Mouse (Mus musculus) c-Kit-negative CD71-positive TER-119-positive erythroid progenitor cells, embryonic 14.5 days (primary cell): Measurements from ENCODE around the gene Snx9.

Source experiments
- DNase-seq: peaks from one replicate; pipeline ENCODE4 v3.0.0-alpha.2; 2013; ENCODE audit warnings: low read depth, low spot score

The Snx9 gene

DNA sequence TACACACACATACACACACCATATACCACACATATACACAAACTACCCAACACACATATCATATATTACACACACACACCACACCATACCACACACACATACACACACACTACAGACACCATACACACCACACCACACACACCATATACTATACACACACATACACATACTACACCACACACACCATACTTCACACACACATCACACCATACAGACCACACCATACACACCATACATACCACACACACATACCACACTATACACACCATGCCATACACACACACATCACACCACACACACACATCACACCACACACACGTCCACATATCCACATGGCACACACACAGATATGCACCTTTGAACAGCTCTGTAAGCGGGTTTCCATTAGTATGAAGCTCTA lies 34.3 kb upstream of the Snx9 start:
- DNase-seq: no peak

DNA sequence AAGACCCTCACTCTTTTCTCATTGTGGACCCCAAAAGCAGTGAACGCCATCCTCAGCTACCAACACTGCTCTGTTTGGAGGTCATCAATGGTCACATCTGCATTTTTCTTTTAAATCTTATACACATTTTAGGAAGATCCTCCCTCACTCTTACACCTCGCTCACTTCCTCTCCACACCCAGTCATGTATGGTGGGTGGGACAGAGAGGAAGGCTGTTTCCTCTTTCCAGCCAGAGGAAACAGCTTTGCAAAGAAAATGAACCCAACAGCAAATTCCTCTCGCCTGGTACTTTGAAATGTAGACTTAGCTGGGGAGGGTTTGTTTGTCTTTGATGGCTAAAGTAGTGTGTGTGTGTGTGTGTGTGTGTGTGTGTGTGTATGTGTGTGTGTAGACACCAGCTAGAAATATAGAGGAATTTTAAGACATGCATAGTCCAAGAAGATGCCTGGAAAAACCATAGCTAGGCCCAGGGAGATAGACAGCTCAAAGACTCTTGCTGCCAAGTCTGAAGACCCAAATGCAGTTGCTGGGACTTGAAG lies 33.2 kb upstream of the Snx9 start:
- DNase-seq: no peak

DNA sequence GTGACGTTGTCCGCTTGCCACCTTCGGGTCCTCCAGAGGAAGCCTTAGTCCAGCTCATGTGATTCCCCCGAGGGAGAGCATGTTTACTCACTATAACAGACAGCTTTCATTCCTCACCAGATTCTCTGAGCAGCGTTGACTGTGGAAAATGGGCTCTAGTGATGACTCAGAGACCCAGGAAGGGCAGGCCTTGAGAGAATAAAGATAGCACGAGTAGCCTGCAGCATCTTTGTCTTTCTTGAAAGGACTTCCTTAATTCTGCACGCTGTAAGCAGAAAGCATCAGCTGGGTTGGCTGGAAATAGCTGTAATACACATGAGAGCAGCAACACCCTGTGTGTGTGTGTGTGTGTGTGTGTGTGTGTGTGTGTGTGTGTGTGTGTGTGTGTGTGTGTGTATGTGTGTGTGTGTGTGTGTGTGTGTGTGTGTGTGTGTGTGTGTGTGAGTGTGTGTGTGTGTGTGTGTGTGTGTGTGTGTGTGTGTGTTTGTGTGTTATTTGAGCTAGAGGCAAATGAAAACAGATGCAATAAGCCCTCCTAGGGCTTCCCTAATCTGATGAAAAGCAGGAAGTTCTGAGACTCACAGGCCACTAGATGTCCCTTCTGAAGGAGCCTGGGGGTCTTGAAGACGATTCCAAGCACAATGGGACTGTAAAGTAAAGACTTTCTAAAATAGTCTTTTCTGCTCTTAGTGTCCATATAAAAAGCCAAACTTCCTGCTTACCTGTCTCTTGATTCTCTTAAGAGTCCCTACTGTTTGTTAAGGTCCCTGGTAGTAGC lies 27.1 kb upstream of the Snx9 start:
- no peak for DNase-seq

DNA sequence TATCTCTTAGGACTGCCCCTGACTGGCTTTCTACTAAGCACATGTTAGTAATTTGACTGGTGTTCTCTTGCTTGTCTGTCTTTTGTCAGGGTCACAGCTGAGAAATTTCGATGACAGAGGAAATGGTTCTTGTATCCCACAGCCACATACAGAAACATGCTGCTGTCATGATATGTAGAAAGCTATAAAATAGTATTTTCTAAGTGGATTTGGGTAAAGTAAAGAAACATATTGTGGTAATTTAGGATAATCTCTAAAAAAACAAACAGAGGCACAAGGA lies 26.5 kb upstream of the Snx9 start:
- no peak for DNase-seq

DNA sequence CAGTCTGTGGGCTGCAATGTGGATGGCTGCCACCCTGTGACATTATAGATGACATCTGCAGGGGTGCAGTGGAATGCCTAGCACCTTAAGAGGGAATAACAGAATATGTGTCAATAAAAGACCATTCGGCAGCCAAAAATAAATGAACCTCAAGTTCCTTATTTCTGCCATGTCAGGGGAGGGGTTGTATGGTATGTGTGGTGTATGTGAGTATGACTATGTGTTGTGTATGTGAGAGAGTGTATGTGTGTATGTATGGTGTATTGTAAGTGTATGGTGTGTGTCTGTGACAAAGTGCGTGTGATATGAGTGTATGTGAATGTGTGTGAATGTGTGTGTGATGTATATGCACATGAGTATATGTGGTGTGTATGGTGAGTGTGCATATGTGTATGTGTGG lies 23.3 kb upstream of the Snx9 start:
- no peak for DNase-seq

DNA sequence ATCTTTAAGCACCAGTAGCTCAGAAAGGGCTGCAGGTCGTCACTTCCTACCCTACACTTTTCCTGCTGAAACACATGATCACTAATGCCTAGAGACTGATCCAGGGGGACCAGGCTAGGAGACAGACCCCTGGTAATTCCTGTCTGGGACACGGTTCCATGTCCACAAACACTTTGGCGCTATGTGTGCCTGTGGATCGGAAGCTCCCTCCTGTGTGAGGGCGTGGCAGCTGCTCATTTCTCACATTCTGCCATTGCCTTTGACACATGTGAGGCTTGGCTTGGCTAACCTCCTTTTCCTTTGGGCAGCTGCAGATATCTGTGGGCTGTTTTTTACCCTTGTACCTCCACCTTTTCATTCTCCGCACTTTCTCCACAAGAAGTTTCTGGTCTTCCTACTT lies 22.0 kb upstream of the Snx9 start:
- no peak for DNase-seq

DNA sequence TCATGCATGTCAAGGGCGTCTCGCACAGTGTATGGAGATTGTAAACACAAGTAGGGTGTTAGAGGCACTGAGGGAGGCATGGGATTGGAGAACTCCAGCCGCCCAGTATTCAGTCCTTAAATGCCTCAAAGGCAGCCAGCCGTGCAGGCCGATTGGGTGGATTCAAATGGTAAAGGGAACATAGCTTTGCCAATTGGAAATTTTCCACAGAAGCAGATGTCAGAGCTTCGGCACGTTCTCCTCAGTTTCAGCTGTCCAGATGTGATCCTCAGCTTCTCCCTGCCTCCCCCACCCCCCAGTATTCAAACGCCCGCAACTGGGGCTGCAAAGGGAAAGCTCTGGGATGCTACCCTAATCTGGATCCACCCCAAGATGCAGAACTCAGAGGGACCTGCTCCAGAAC lies 21.3 kb upstream of the Snx9 start:
- DNase-seq: no peak

DNA sequence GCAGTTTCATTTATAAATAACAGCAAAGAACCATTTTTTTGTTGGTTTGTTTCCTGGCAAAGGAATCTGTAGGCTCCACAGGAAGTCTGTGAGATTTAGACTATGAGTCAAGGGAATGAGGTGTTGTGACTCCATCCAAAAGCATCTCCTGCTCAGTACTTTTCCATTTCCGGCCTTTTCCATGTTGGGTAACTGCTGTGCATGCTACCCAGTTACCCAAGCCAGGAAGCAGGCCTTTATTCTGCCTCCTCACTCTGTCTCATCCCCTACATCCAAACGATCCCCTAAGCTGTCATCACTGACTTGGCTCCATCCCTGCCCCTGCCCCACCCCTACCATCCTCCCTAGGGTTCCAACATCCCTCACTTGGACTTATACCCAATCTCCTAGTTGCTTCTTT lies 18.6 kb upstream of the Snx9 start:
- no peak for DNase-seq

DNA sequence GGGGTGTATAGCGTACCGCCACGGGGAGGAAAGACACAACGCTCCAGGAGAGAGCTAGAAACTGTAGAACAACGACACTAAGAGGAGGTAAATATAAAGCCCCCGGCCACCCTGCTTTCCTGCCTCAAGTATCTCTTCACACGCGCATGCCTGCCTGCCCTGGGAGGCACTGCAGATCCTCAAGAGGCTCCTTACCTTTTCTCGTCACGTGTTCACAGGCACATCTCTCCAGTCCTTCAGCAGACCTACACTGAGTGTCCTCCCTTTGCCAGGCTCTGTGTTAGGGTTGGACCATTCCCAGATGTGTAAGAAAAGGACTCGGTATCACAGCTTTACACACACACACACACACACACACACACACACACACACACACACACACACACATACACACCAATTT lies 18.1 kb upstream of the Snx9 start:
- DNase-seq: no peak

DNA sequence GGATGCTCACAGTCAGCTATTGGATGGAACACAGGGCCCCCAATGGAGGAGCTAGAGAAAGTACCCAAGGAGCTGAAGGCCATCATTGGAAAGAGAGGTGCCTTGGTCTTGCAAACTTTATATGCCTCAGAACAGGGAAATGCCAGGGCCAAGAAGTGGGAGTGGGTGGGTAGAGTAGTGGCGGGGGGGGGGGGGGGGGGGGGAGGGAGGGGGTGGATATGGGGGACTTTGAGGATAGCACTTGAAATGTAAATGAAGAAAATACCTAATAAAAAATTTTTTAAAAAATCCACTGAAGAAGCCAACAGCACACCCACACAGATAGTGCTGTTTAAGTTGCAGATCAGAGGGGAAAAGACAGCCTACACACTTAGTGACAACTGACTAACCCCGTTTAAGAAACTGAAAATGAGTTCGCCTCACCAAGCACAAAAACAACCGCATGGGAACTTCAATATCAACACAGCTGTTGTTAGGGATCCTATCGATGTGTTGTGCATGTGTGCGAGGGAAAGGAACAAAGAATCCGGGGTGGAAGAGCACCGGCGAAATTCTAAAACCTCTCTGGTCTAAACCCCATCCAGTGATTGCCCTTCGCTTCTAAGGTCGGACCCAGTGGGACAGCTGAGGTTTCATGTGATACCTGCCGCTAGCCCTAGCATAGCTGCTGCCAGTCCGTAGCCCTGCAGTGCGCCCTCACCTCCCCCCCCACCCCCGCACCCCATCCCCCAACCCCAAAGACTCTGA lies 13.1 kb upstream of the Snx9 start:
- no peak for DNase-seq

DNA sequence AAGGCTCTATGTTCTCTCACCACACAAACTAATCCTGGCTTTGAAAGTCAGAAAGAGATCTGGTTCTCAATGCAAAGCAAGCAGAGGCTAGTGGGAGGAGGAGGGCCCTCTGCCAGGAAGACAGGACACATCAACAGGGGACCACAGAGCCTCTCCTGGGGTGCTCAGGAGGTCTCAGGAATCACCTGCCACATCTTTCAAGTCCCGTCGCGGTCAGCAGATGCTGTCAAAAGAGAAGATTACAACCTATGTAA lies 12.6 kb upstream of the Snx9 start:
- no peak for DNase-seq

DNA sequence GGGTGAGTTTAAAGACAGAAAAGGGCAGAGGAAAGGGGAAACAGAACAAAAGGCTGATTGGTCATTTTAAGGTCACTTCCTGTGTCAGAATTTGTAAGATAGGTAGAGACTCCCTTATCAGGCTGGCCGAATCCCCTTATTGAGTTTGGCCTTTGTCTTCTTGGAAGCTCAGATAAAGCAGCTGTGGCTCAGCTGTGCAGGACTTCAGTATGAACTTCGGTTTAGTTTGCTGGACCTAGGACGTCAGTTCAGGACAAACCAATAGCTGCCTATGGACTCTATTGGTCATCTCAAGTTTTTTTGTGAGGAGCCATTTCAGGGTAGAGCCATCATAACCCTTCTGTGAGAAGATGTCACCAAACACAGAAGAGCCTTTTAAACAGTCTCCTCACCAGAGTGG lies 12.2 kb upstream of the Snx9 start:
- no peak for DNase-seq

DNA sequence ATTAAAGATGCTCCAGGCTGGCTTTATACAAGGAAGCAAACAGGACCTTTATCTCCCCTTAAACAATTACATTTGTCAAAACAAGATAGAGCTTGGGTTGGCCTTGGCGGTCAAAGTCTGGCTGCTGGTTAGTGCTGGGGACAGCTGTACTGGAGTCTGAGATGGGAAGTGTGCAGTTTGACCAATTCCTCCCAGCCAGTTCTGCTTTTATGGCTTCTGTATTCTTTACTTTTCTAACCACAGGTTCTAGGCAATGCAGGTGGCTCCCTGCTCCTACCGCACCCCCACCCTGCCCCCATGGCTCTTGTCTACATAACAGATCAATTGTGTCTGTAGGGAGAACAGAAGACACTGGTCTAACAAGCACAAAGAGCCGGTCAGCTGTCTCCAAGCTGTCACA lies 11.2 kb upstream of the Snx9 start:
- no peak for DNase-seq

DNA sequence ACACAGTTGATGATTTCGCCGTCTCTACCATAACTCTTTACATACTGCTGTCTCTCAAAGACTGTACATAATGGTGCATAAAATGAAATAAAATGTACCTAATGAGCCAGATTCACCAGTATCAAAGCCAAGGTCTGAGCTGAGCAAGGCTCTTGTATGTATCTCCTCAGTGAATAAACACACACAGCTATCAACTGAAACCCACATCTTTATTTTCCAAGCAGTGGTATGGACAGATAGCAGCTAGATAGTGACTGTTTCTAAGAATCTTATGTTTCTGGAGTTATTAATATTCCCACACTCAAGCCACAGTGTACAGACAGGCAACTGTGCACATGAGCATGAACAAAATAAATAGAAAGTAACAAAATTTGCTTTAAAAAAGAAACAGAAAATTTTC lies 10.7 kb upstream of the Snx9 start:
- no peak for DNase-seq

DNA sequence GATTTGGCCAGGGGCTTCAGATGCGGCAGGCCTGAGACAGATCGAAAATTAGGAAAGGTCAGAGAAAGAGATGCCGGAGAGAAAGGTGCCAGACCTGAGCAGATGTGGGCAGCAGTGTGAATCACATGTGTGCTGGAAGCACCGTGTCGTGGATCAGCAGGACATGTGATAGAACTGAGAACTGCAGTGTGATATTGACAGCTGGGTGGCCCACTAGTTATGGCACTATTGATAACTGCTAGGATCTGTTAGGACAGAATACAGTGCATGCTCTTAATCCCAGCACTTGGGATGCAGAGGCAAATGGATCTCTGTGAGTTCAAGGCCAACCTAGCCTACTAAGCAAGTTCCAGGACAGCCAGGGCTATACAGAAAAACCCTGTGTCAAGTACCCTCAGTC lies 10.3 kb upstream of the Snx9 start:
- no peak for DNase-seq

DNA sequence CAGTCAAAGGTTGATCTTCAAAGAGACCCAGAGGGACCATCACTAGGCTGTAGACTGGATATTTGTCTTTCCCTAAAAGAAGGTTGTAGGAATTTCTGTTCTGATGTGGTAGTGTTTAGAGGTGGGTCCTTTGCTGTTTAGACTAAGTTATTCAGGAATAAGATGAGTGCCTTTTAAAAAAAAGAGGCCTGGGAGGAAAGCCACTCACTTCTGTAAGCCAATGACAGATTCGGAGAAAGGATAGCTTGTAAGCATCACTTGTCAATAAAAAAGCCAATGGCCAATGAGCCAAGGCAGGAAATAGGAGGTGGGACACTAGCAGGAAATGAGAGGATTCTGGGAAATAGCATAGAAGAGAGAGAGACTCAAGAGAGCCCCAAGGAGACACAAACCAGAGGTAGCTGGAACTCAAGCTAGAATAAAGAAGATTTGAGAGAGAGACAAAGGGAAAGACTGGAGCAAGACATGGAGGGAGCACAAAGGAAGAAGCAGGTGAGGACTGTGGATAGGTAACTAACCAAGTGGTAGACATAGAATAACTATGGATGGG lies 9.8 kb upstream of the Snx9 start:
- no peak for DNase-seq

DNA sequence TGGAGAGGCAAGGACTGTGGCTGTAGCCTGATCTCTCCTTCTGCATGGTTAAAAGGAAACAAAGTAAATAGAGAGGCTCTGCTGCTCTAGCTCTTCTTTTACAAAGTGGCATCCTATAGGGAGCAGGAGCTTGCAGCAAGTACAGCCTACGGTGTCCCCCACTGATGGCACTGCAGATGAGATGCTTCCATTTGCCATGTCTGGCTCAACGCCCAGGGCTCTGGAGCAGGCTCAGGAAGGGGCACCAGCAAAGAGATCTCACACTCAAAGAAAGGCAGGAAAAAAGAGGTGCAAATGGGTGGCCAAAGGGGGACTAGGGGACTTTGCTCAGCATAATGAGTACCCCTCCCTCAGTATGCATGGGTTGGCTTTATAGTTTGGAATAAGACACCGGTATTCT lies 7.0 kb upstream of the Snx9 start:
- no peak for DNase-seq

DNA sequence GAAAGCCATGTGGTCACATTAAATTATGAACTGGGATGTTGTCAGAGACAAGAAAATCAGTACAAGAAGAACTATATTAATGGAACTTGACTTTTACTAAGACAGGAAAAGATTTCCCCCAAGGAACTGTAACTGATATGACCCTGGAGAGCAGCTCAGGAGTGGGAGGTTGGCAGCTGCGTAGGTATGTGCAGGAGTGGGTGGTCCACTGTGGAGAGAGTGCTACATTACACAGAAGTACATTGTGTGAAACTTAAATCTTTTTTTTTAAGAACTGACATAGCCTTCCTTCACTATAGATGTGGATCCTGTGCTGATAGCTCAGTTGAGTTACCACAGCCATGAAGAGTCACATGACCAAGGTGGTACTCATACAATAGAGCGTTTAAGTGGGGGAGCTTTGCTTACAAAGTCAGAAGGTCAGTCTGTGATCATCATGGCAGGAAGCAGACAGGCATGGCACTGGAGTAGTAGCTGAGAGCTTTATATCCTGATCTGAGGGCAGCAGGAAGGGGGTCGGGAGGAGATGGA lies 6.3 kb upstream of the Snx9 start:
- no peak for DNase-seq

DNA sequence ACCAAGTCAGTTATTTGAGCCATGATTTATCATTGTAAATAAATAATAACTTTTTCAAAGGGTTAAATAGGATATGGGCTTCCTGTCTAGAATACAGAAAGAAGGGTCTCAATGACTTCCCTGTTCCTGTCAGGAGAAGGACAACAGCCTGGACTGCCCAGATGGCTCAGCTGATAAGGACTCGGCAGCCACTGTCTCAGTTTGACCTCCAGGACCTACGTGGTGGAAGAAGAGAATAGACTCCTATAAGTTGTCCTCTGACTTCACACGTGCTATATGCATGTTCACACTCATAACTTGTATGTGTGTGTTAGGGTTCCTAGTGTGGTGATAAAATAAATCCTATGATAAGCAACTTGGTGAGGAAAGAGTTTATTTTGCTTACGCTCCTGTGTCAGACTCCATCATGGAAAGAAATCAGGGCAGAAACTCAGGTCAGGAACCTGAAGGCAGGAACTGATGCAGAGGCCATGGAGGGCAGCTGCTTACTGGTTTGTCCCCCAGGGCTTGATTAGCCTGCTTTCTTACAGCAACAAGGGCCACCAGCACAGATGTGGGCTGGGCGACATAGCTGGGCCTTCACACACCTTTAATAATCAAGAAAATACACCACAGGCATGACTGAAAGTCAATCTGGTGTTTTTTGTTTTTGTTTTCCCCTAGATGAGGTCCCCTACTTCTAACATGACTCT lies 1.4 kb upstream of the Snx9 start:
- DNase-seq: no peak

DNA sequence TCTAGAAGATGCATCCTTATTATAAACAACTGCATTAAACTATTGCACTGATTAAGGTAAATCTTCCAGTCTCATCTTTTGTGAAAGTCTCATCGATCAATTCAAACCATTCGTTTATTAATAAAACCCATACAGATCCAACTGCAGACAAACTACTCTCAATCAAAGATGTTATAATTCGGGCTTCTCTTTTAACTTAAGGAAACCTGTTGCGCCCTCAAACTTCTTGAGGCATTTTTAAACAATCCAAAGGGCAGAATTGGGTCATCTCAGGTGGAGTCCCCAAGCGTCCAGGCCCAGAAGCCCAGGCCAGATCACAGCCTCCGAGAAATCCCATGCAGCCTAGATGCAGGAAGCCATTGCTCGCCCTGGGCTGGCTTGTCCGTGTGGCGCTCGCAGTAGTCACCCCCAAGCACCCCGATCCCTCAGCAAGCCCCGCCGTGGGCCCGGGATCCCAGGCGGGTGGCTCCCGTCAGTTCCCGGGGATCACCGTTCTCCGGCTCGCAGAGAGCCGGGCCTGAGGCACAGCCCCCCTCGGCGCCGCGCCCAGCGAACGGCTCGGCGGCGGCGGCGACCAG lies 490 bp upstream of the Snx9 start:
- DNase-seq: no peak

DNA sequence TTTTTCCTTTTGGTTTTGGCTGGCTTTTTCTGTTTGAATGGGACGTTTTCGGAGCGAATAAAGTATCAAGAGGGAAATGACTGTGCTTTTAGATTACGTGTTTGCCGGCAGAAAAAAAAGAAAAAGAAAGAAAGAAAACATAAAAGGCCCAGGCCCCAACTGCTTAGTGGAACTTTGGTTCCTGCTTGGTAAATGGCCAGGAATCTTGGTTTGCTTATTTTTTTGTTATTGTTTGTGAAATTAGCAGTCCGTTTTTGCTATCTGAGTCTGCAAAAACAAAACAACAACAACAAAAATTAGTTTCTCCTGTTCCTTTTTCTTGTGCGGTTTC lies 779 bp downstream of the Snx9 start:
- no peak for DNase-seq

DNA sequence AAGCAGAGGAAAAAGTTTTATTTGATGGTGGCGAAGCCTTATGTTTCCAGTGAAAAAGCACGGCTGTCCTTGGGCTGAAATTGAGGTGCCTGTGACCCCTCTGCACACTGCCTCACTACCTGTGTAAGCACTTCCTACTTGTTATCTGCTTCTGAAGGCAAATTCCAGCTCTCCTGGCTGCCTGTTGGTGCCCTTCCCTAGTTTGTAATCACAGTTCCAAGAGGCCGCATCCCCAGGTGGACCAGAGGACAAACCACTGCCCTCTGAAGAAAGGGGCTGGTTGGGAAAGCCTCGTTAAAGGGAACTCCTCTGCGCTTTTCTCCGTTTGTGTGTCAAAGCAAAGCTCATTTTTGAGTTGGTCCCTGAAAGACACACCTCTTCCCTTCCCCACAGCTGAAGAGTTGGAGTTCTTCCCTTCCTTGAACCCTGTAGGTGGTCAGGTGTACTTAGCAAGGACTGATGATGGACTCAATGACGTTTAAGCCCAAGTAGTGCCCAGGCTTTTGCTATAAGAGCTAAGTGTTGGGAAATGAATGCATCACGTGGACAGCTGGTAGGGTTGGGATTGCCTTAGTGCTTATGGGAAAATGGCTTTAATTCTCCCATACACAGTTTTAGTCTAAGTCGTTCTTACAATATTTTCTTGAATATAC lies 2.0 kb downstream of the Snx9 start:
- DNase-seq: no peak
